Mouse (Mus musculus) liver, adult 2 months (tissue): ENCODE results near the gene Rbbp6. TPM values are rescaled to one million over a fixed set of nuclear protein-coding genes. Genes with fewer than 3 reads are reported as not detected.
A peak's percentile ranks its signal among the peaks of the same experiment; 100 is the strongest.

Experiments used
- DNase-seq: peaks from one replicate; pipeline ENCODE4 v3.0.0-alpha.2; 2011; ENCODE audit warnings: low read depth, low spot score; ENCODE audit errors: extremely low read depth
- H3K27ac ChIP-seq: fragments of 200-500 bp; replicated peaks from 2 replicates; pipeline ENCODE4 v1.5.1; 2012; ENCODE audit warnings: low read depth, mild to moderate bottlenecking, control low read depth, inconsistent platforms, low read length; ENCODE audit not compliant: insufficient read depth
- H3K27me3 ChIP-seq: fragments of 200-500 bp; 2 replicates; pipeline ENCODE4 v1.6.1; 2012; ENCODE audit warnings: mild to moderate bottlenecking, moderate library complexity, low read length, inconsistent platforms; ENCODE audit not compliant: control insufficient read depth, insufficient read depth
- H3K36me3 ChIP-seq: fragments of 200-500 bp; 2 replicates; pipeline ENCODE4 v1.6.1; 2012; ENCODE audit warnings: low read length, inconsistent platforms; ENCODE audit not compliant: control insufficient read depth, insufficient read depth
- H3K4me1 ChIP-seq: fragments of 200-500 bp; 2 replicates; pipeline ENCODE4 v1.6.1; 2011; ENCODE audit warnings: low read length; ENCODE audit not compliant: control insufficient read depth, insufficient read depth
- H3K4me3 ChIP-seq: fragments of 200-500 bp; 2 replicates; pipeline ENCODE4 v1.5.1; 2011; ENCODE audit warnings: low read depth, mild to moderate bottlenecking, control low read depth, low read length, moderate library complexity; ENCODE audit not compliant: insufficient read depth
- H3K79me2 ChIP-seq: fragments of 200-500 bp; 2 replicates; pipeline ENCODE4 v1.6.1; 2012; ENCODE audit warnings: inconsistent platforms, mild to moderate bottlenecking, low read length, moderate library complexity; ENCODE audit not compliant: control insufficient read depth, insufficient read depth
- H3K9ac ChIP-seq: fragments of 200-500 bp; 2 replicates; pipeline ENCODE4 v1.6.1; 2012; ENCODE audit warnings: low read depth, mild to moderate bottlenecking, control low read depth, inconsistent platforms, low read length
- CTCF ChIP-seq: fragments of 200-500 bp; IDR thresholded peaks from 2 replicates; pipeline ENCODE4 v1.5.1; 2011; ENCODE audit warnings: low read depth, low read length, control low read depth
- POLR2A ChIP-seq: fragments of 200-500 bp; IDR thresholded peaks from 2 replicates; pipeline ENCODE4 v1.6.1; 2011; ENCODE audit warnings: low read length, control low read depth; ENCODE audit not compliant: insufficient read depth; ENCODE audit errors: extremely low read depth
- WGBS: fragments of 180-500 bp; shearing (Covaris S2); methylation state at CpG from one replicate; pipeline ENCODE4 v1.1.7; 2018; 5-methylcytosine and 5-hydroxymethylcytosine counted together
- polyA plus RNA-seq: library from polyadenylated mRNA; depleted of rRNA; stranded (reverse); fragments of >200 nt; gene quantifications from 2 replicates; pipeline ENCODE4 v1.2.3, GENCODE M21; 2012; rRNA removed
- total RNA-seq: library from RNA; depleted of rRNA; stranded (reverse); fragments of >200 nt; gene quantifications from 2 replicates; pipeline ENCODE4 v1.2.3, GENCODE M21; 2014; rRNA removed

Rbbp6 gene
- 18.6 and 21.6 TPM in 2 replicates for total RNA-seq
- polyA plus RNA-seq = 4.2 and 6.1 TPM in 2 replicates

- DNase-seq = no peak
- H3K27ac ChIP-seq = no peak within 1 kb of the TSS
- H3K9ac ChIP-seq = no peak within 1 kb of the TSS
- H3K4me1 ChIP-seq = no peaks in the 10 kb centered on the region
- no peaks in the 10 kb centered on the region for H3K27me3 ChIP-seq
- WGBS = 84% methylated on average over 5 of the region's 5 CpGs
- no peak within 1 kb of the TSS for H3K4me3 ChIP-seq
- peaks cover 6% of the 10 kb centered on the region for H3K79me2 ChIP-seq
- H3K36me3 ChIP-seq = no peaks in the 10 kb centered on the region
- TF ChIP-seq POLR2A (no peak), CTCF (no peak)
Measured at GRCm38 (mm10) chr7:122965386-122965785, at the start of gene Rbbp6. TSS of gene Rbbp6 (plus strand) at chr7:122965686.

- no peaks in the 10 kb centered on the region for H3K4me1 ChIP-seq
- no peaks in the 10 kb centered on the region for H3K79me2 ChIP-seq
- 38% methylated on average over 13 of the region's 13 CpGs for WGBS
- no peaks in the 10 kb centered on the region for H3K36me3 ChIP-seq
- TF ChIP-seq CTCF (peak; percentile 39), POLR2A (no peak)
- DNase-seq = peak; percentile 60
- peak overlapping the region; percentile 38; the same call in 1 of the 2 replicates for H3K27ac ChIP-seq
- no peaks in the 10 kb centered on the region for H3K27me3 ChIP-seq
- H3K9ac ChIP-seq = no peak overlapping the region
- H3K4me3 ChIP-seq = no peak overlapping the region
Measured at GRCm38 (mm10) chr7:122919728-122920582, 45.5 kb upstream of the Rbbp6 start.

- H3K36me3 ChIP-seq = no peaks in the 10 kb centered on the region
- H3K27ac ChIP-seq = no peak overlapping the region
- no peak; the same call in 1 of the 2 replicates for TF ChIP-seq CTCF
- no peak for TF ChIP-seq POLR2A
- WGBS = 91% methylated on average over 9 of the region's 9 CpGs
- DNase-seq = no peak
- no peak overlapping the region for H3K4me3 ChIP-seq
- H3K9ac ChIP-seq = no peak overlapping the region
- no peaks in the 10 kb centered on the region for H3K27me3 ChIP-seq
- no peaks in the 10 kb centered on the region for H3K4me1 ChIP-seq
- no peaks in the 10 kb centered on the region for H3K79me2 ChIP-seq
Measured at GRCm38 (mm10) chr7:122921537-122921936, 43.9 kb upstream of the Rbbp6 start.

- TF ChIP-seq CTCF (no peak), POLR2A (no peak)
- H3K36me3 ChIP-seq = no peaks in the 10 kb centered on the region
- no peaks in the 10 kb centered on the region for H3K4me1 ChIP-seq
- no peak overlapping the region for H3K4me3 ChIP-seq
- no peaks in the 10 kb centered on the region for H3K79me2 ChIP-seq
- WGBS = 73% methylated on average over 3 of the region's 3 CpGs
- H3K9ac ChIP-seq = no peak overlapping the region
- no peak overlapping the region for H3K27ac ChIP-seq
- no peaks in the 10 kb centered on the region for H3K27me3 ChIP-seq
- no peak for DNase-seq
Measured at GRCm38 (mm10) chr7:122924256-122924655, 41.2 kb upstream of the Rbbp6 start.

- no peaks in the 10 kb centered on the region for H3K79me2 ChIP-seq
- no peaks in the 10 kb centered on the region for H3K36me3 ChIP-seq
- 0 out of 2 replicates have a peak, but pooled peaks cover 2% of the 10 kb centered on the region for H3K27me3 ChIP-seq
- H3K9ac ChIP-seq = no peak overlapping the region
- TF ChIP-seq POLR2A (no peak), CTCF (no peak)
- H3K4me3 ChIP-seq = no peak overlapping the region
- DNase-seq = no peak
- no peak overlapping the region for H3K27ac ChIP-seq
- H3K4me1 ChIP-seq = no peaks in the 10 kb centered on the region
- WGBS = 49% methylated on average over 3 of the region's 3 CpGs
Measured at GRCm38 (mm10) chr7:122930494-122930893, 35.0 kb upstream of the Rbbp6 start.

- TF ChIP-seq POLR2A (no peak), CTCF (no peak)
- WGBS = 43% methylated on average over 1 of the region's 1 CpGs
- H3K9ac ChIP-seq = no peak overlapping the region
- no peak overlapping the region for H3K4me3 ChIP-seq
- H3K79me2 ChIP-seq = no peaks in the 10 kb centered on the region
- 0 out of 2 replicates have a peak, but pooled peaks cover 2% of the 10 kb centered on the region for H3K27me3 ChIP-seq
- DNase-seq = no peak
- no peaks in the 10 kb centered on the region for H3K36me3 ChIP-seq
- H3K4me1 ChIP-seq = no peaks in the 10 kb centered on the region
- H3K27ac ChIP-seq = no peak overlapping the region
Measured at GRCm38 (mm10) chr7:122932171-122932570, 33.3 kb upstream of the Rbbp6 start.
